Mouse (Mus musculus): ENCODE data around the gene Gss. TPM values are rescaled to one million over a fixed set of nuclear protein-coding genes. Genes with fewer than 3 reads are reported as not detected.

The Gss gene
- total RNA-seq (2023), result 10 to 100 TPM; 10.1 to 14.1 TPM

GRCm38 (mm10) chr2:155592137-155592853 lies at the start of gene Gss:
TSS of gene Gss (minus strand) at chr2:155592810.

GRCm38 (mm10) chr2:155610978-155611377 lies 18.4 kb upstream of the Gss start, which contains the start of gene Myh7b:
TSS of gene Myh7b (plus strand) at chr2:155611212.

GRCm38 (mm10) chr2:155517455-155518423 lies 74.9 kb downstream of the Gss start, which contains the start of the genes Acss2 and Ggt7:
TSS of gene Acss2 (plus strand) at chr2:155517948.
TSS of gene Ggt7 (minus strand) at chr2:155518237.

Other genes with a start within 250 kb of the Gss start
- gene Pigu, start 235.4 kb downstream of the Gss start, total RNA-seq (2023), result 10 to 100 TPM; 16.1 to 18.7 TPM
- 100 to 1,000 TPM; 321 to 367 TPM for gene Trp53inp2, start 211.8 kb downstream of the Gss start, total RNA-seq (2023)
- 10 to 100 TPM; 53.1 to 60.1 TPM for gene Ncoa6, start 118.9 kb downstream of the Gss start, total RNA-seq (2023)
- gene Acss2, start 74.9 kb downstream of the Gss start, total RNA-seq (2023), result 1 to 10 TPM; 7.1 to 7.5 TPM
- gene Ggt7, start 74.6 kb downstream of the Gss start, total RNA-seq (2023), result not detected
- not detected for gene Myh7b, start 18.4 kb upstream of the Gss start, total RNA-seq (2023)
- 100 to 1,000 TPM; 135 to 144 TPM for gene Trpc4ap, start 99.6 kb upstream of the Gss start, total RNA-seq (2023)
- gene Edem2, start 136.7 kb upstream of the Gss start, total RNA-seq (2023), result 10 to 100 TPM; 38.4 to 39.7 TPM
- not detected for gene Gm17581, start 143.1 kb upstream of the Gss start, total RNA-seq (2023)
- gene Procr, start 158.3 kb upstream of the Gss start, total RNA-seq (2023), result not detected
- gene Mmp24, start 182.5 kb upstream of the Gss start, total RNA-seq (2023), result not detected
- 1 to 10 TPM; 8.1 to 8.5 TPM for gene BC029722, start 226.6 kb upstream of the Gss start, total RNA-seq (2023)
- gene Eif6, start 234.1 kb upstream of the Gss start, total RNA-seq (2023), result 10 to 100 TPM; 83.0 to 91.9 TPM
- gene Fam83c, start 242.0 kb upstream of the Gss start, total RNA-seq (2023), result not detected

Measured in neutrophil, adult 59 days (primary cell).